Mouse (Mus musculus) thymus, postnatal 0 days (tissue): Measurements from ENCODE around the gene 3110021N24Rik. TPM values are rescaled to one million over a fixed set of nuclear protein-coding genes. Genes with fewer than 3 reads are reported as not detected.
A peak's percentile ranks its signal among the peaks of the same experiment; 100 is the strongest.
"Not testable (repeated sequence)": the region's sequence is repeated elsewhere in the genome, so short reads cannot be mapped to it uniquely, and the experiment has no call there.

Source experiments
- DNase-seq: peaks from one replicate; pipeline ENCODE4 v3.0.0-alpha.2; 2015; ENCODE audit warnings: low spot score
- polyA plus RNA-seq: library from polyadenylated mRNA; unstranded; fragments of >200 nt; fragmentation: Nextera tagmentation; extraction: Ambion mirVana; gene quantifications from 2 replicates; pipeline ENCODE4 v1.2.1, GENCODE M21; 2015

The 3110021N24Rik gene
- 0.21 and 0.59 TPM in 2 replicates for polyA plus RNA-seq

GRCm38 (mm10) chr4:108719349-108719748, at the start of gene 3110021N24Rik:
TSS of gene 3110021N24Rik (plus strand) at chr4:108719649.
- DNase-seq, result no peak

GRCm38 (mm10) chr4:108686156-108686555, 33.3 kb upstream of the 3110021N24Rik start:
- DNase-seq, result no peak

- DNase-seq, result not testable (repeated sequence)
These were observed 32.4 kb upstream of the 3110021N24Rik start for GRCm38 (mm10) chr4:108687098-108687497.

- no peak for DNase-seq
These were observed 29.0 kb upstream of the 3110021N24Rik start for GRCm38 (mm10) chr4:108690479-108690878.

GRCm38 (mm10) chr4:108691469-108691868, 28.0 kb upstream of the 3110021N24Rik start:
- DNase-seq, result no peak

- DNase-seq, result peak; percentile 45
These were observed 22.5 kb upstream of the 3110021N24Rik start for GRCm38 (mm10) chr4:108696934-108697333.

GRCm38 (mm10) chr4:108708209-108708608, 11.2 kb upstream of the 3110021N24Rik start:
- DNase-seq, result no peak

- DNase-seq, result no peak
These were observed 1.9 kb downstream of the 3110021N24Rik start for GRCm38 (mm10) chr4:108721245-108721784.

GRCm38 (mm10) chr4:108724102-108724501, 4.7 kb downstream of the 3110021N24Rik start:
- DNase-seq, result no peak

- DNase-seq, result no peak
These were observed 11.0 kb downstream of the 3110021N24Rik start for GRCm38 (mm10) chr4:108730450-108730849.

GRCm38 (mm10) chr4:108731582-108731981, 12.1 kb downstream of the 3110021N24Rik start:
- DNase-seq, result no peak

- no peak for DNase-seq
These were observed 26.9 kb downstream of the 3110021N24Rik start for GRCm38 (mm10) chr4:108746160-108746873.

- DNase-seq, result no peak
These were observed 40.1 kb downstream of the 3110021N24Rik start for GRCm38 (mm10) chr4:108759583-108759982.

- DNase-seq, result no peak
These were observed 49.1 kb downstream of the 3110021N24Rik start for GRCm38 (mm10) chr4:108768527-108768926.

GRCm38 (mm10) chr4:108779763-108780056, 60.3 kb downstream of the 3110021N24Rik start:
- peak; percentile 21 for DNase-seq

GRCm38 (mm10) chr4:108780057-108780863, 60.8 kb downstream of the 3110021N24Rik start, which contains the start of gene Zfyve9:
TSS of gene Zfyve9 (minus strand) at chr4:108780798.
- DNase-seq, result peak; percentile 69

GRCm38 (mm10) chr4:108780864-108781205, 61.4 kb downstream of the 3110021N24Rik start:
- DNase-seq, result no peak

GRCm38 (mm10) chr4:108781596-108781995, 62.1 kb downstream of the 3110021N24Rik start:
- DNase-seq, result no peak

- DNase-seq, result no peak
These were observed 63.1 kb downstream of the 3110021N24Rik start for GRCm38 (mm10) chr4:108782421-108783085.

- no peak for DNase-seq
These were observed 69.9 kb downstream of the 3110021N24Rik start for GRCm38 (mm10) chr4:108789258-108789936.

- DNase-seq, result no peak
These were observed 71.1 kb downstream of the 3110021N24Rik start for GRCm38 (mm10) chr4:108790507-108790906.
